Mouse (Mus musculus) ES-Bruce4 (cell line): Measurements from ENCODE around the gene Tnni3k. TPM values are rescaled to one million over a fixed set of nuclear protein-coding genes. Genes with fewer than 3 reads are reported as not detected.

ENCODE experiments used
- H3K27ac ChIP-seq: 2 replicates; pipeline ENCODE4 v1.5.1; 2012; ENCODE audit warnings: low read length, inconsistent platforms; ENCODE audit not compliant: insufficient read depth
- H3K27me3 ChIP-seq: 2 replicates; pipeline ENCODE4 v1.6.1; 2012; ENCODE audit warnings: mild to moderate bottlenecking, low read length, inconsistent platforms; ENCODE audit not compliant: control insufficient read depth, poor library complexity, insufficient read depth, severe bottlenecking
- H3K36me3 ChIP-seq: 2 replicates; pipeline ENCODE4 v1.6.1; 2012; ENCODE audit warnings: inconsistent platforms, mild to moderate bottlenecking, low read length, moderate library complexity; ENCODE audit not compliant: control insufficient read depth, poor library complexity, insufficient read depth, severe bottlenecking
- H3K4me1 ChIP-seq: one replicate; pipeline ENCODE4 v1.8.1; 2011; ENCODE audit warnings: low read length; ENCODE audit not compliant: control insufficient read depth, insufficient read depth
- H3K4me3 ChIP-seq: 2 replicates; pipeline ENCODE4 v1.5.1; 2011; ENCODE audit warnings: low read depth, mild to moderate bottlenecking, low read length
- H3K9ac ChIP-seq: 2 replicates; pipeline ENCODE4 v1.6.1; 2012; ENCODE audit warnings: low read depth, mild to moderate bottlenecking, inconsistent platforms; ENCODE audit not compliant: poor library complexity, severe bottlenecking
- H3K9me3 ChIP-seq: replicated peaks from 2 replicates; pipeline ENCODE4 v1.6.1; 2012; ENCODE audit warnings: mild to moderate bottlenecking, low read length, inconsistent platforms; ENCODE audit not compliant: control insufficient read depth, poor library complexity, insufficient read depth, severe bottlenecking
- CTCF ChIP-seq: IDR thresholded peaks from one replicate; pipeline ENCODE4 v1.8.1; 2011; ENCODE audit warnings: low read depth, low read length
- EP300 ChIP-seq: IDR thresholded peaks from 2 replicates; pipeline ENCODE4 v1.6.1; 2011; ENCODE audit warnings: low read depth, low read length; ENCODE audit not compliant: insufficient read depth
- POLR2A ChIP-seq: IDR thresholded peaks from one replicate; pipeline ENCODE4 v1.8.1; 2011; ENCODE audit warnings: low read length; ENCODE audit not compliant: insufficient read depth
- polyA plus RNA-seq: library from polyadenylated mRNA; stranded (reverse); fragments of >200 nt; gene quantifications from 2 replicates; pipeline ENCODE4 v1.2.4, GENCODE M21; 2011; ENCODE audit warnings: low read depth; ENCODE audit not compliant: missing spikeins, insufficient read depth, insufficient read length

Tnni3k gene
- polyA plus RNA-seq, 1 experiment: not detected

DNA sequence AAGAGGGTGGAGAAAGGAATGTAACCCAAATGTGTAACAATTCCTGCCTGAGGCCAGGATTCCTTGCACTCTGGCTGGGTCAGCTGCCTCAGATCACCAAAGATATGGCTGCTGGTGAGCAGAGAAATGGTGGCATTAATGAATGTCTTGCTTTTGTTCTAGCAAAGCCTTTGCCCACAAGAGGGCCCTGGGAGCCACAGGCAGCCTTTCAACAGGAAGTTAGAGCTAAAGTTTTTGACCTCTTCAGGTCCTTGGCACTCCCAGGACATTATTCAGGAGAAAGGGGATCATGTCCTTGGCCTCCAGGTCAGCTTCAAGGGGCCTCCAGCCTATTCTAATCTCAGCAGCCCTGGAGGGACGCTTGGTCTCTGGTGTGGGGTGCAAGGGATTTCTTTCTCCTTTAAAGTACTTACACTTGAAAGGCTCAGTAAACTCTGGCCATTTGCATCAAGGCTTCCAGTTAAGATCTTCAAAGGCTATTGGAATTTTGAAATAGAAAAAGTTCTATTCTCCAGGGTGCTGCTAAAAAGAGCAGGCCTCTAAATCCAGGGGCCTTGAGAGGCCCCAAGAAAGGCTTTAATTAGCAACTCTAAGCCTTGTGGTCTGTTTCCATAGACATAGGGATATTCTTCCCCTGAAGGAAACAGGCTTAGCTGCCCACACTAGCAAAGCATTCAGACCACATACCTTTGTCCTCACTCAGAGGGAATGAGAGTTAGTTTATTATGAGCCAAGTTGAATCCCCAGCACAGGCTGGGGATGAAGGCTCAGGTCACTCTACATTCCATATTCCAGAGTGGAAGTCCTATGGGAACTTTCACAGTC lies 16.0 kb downstream of the Tnni3k start:
- Histone ChIP-seq H3K4me3 (no peak overlapping the region), H3K4me1 (no peaks in the 10 kb centered on the region), H3K9me3 (no peaks in the 10 kb centered on the region), H3K36me3 (no peaks in the 10 kb centered on the region), H3K27me3 (no peaks in the 10 kb centered on the region), H3K27ac (no peak overlapping the region), H3K9ac (no peak overlapping the region)
- no peak for TF ChIP-seq POLR2A
- 0 out of 2 replicates have a peak, but pooled peaks have one; percentile 39 for TF ChIP-seq EP300

DNA sequence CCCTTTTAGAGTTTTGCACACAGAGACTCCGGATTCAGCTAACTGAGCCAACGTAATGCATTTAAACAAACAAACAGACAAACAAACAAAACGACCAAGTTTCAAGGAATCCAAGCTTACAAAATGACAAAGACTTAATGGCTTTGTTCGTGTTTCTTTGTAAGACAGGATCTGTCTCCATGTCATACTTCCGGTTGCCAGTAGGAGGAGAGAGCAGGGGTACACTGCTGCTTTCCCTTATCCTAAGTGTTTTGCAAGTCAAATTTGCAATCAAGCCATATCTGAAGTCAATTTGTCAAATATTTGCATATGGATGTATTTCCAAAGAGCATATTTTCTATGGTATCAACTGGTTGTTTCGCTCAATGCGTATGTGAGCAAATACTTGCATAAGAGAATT lies 20.9 kb downstream of the Tnni3k start:
- TF ChIP-seq CTCF: no peak
- TF ChIP-seq EP300: no peak
- no peak for TF ChIP-seq POLR2A
- no peaks in the 10 kb centered on the region for H3K9me3 ChIP-seq
- no peak overlapping the region for H3K27ac ChIP-seq
- no peak overlapping the region for H3K9ac ChIP-seq
- H3K4me1 ChIP-seq: no peaks in the 10 kb centered on the region
- no peaks in the 10 kb centered on the region for H3K36me3 ChIP-seq
- no peaks in the 10 kb centered on the region; the same call in 1 of the 2 replicates for H3K27me3 ChIP-seq
- no peak overlapping the region for H3K4me3 ChIP-seq

DNA sequence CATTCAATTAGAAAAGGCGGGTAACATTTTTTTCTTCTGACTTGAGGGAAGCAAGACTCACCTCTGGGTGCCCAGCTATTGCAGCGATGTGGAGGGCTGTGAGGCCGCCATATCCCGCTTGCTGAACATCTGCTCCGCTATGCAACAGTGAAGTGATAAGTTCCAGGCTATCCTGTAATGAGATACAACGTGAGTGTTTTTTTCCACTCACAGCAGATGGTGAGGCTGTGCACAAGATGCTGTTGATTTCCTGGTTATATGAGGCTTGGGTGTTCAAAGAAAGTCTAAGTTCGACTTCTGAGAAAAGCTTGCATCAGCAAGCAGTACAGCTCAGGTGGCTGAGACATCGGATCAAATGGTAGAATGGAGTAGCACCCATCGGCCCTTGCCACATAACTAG lies 25.0 kb downstream of the Tnni3k start:
- no peaks in the 10 kb centered on the region for H3K36me3 ChIP-seq
- no peak overlapping the region for H3K4me3 ChIP-seq
- TF ChIP-seq POLR2A: no peak
- no peak overlapping the region for H3K9ac ChIP-seq
- no peaks in the 10 kb centered on the region for H3K9me3 ChIP-seq
- H3K27me3 ChIP-seq: no peaks in the 10 kb centered on the region; the same call in 1 of the 2 replicates
- no peaks in the 10 kb centered on the region for H3K4me1 ChIP-seq
- no peak overlapping the region for H3K27ac ChIP-seq

DNA sequence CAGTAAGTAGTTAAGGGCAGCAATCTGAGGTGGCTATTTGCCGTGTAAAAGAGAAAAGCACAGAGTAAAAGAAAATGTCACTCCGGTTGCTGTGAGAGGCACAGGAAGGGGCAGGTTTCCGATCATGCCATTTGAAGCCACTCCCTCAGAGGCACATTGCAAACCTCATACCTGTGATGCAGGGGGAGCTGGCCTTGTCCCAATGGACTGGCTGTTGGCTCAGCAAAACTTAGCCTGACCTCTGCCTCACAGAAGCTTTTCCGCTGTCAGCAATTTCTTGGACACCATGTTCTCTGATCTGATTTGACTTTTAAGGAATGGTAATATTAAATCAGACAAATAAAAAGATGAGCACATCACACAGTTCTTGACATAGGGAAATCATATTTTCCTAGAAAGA lies 52.4 kb downstream of the Tnni3k start:
- H3K4me1 ChIP-seq: no peaks in the 10 kb centered on the region
- H3K27me3 ChIP-seq: no peaks in the 10 kb centered on the region
- H3K27ac ChIP-seq: no peak overlapping the region
- H3K4me3 ChIP-seq: no peak overlapping the region
- no peak overlapping the region for H3K9ac ChIP-seq
- H3K9me3 ChIP-seq: no peaks in the 10 kb centered on the region
- no peak for TF ChIP-seq EP300
- no peak for TF ChIP-seq CTCF
- no peak for TF ChIP-seq POLR2A
- H3K36me3 ChIP-seq: no peaks in the 10 kb centered on the region

DNA sequence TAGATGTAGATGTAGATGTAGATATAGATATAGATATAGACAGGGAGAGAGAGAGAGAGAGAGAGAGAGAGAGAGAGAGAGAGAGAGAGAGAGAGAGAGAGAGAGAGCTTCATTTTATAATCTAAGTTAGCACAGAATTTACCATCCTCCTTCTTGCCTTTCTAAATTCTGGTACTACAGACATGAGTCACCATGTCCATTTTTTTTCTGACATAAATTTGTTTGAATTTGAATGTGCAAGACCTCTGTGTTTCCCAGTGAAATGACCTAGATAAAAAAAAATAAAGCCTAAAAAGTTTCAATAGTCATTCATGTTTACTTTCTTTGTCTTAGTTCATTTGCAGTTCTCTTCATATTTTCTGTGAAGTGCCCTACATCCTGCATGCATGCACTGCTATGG lies 54.2 kb downstream of the Tnni3k start:
- Histone ChIP-seq H3K36me3 (no peaks in the 10 kb centered on the region), H3K27ac (no peak overlapping the region), H3K4me1 (no peaks in the 10 kb centered on the region), H3K27me3 (no peaks in the 10 kb centered on the region), H3K9me3 (no peaks in the 10 kb centered on the region), H3K4me3 (no peak overlapping the region), H3K9ac (no peak overlapping the region)
- TF ChIP-seq CTCF: no peak
- no peak for TF ChIP-seq POLR2A
- no peak for TF ChIP-seq EP300

DNA sequence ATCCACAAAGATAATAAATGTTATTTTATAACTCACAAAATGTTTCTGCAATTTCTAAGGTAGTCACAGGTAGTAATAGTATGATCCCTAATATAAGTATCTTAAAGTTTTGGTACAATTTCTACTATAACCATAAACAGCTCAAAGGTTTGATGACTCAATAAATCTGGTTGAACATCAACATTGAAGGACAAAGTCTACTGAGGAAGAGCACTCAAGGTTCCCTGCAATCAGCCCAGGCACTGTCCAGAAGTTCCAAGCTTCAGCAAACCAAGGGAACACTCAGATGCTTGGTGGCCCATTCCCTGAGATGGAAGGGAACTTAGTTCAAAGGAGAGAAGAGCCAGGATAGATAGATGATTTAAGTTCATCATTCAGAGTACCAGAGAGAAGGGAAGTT lies 62.5 kb downstream of the Tnni3k start:
- no peak overlapping the region for H3K9ac ChIP-seq
- H3K9me3 ChIP-seq: no peaks in the 10 kb centered on the region
- H3K27me3 ChIP-seq: no peaks in the 10 kb centered on the region
- H3K27ac ChIP-seq: no peak overlapping the region
- no peak for TF ChIP-seq EP300
- TF ChIP-seq POLR2A: no peak
- TF ChIP-seq CTCF: no peak
- H3K36me3 ChIP-seq: no peaks in the 10 kb centered on the region
- H3K4me3 ChIP-seq: no peak overlapping the region
- no peaks in the 10 kb centered on the region for H3K4me1 ChIP-seq
